Mouse (Mus musculus): ENCODE measurements at regions not wholly inside any gene's neighbourhood (a gene's known extent, or its start where the extent isn't known, plus 50 kb on each side); places are given as distances from the start of the nearest gene placed in this dataset.

- Histone ChIP-seq H3K9me3 (ENCODE audit: low read length) (peaks cover 7% of the 10 kb centered on the region; the same call in 1 of the 2 replicates), H3K27me3 (ENCODE audit: insufficient read depth, low read length) (no peaks in the 10 kb centered on the region; the same call in 1 of the 2 replicates), H3K4me3 (ENCODE audit: low read depth, low read length) (no peak overlapping the region), H3K4me1 (ENCODE audit: insufficient read depth) (no peaks in the 10 kb centered on the region), H3K9ac (replicated peaks) (no peak overlapping the region), H3K36me3 (replicated peaks; ENCODE audit: insufficient read depth, low read length) (no peaks in the 10 kb centered on the region), H3K4me2 (ENCODE audit: low read depth, low read length) (no peak overlapping the region), H3K27ac (ENCODE audit: low read depth) (no peak overlapping the region)
- WGBS (ENCODE audit: insufficient replicate concordance) = 74% methylated on average over 3 of the region's 3 CpGs
- no peak for TF ChIP-seq CTCF (IDR thresholded peaks at IDR 0.05; ENCODE audit: low read depth)
- ATAC-seq (no peak), DNase-seq (no peak)
Observed at GRCm38 (mm10) chr9:50395543-50395942, 50.8 kb upstream of the Rpl10-ps3 start.

DNA sequence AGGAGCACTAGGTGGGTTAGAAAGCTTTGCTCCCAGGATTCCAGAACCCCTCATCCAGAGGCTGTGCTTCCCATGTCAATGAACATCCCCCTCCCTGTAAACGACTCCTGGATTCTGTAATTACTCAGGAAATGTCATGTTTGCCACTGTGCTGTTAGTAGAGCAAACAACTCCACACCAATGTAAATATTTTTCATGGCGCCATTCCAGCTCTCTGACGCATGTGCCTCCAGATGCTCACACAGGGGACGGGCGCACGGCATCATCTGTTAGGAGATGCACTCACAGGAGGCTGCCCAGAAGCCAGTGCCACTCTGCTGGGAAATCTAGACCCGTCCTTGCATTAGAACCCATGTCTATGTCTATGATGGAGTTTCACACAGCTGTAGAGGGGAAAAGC is 51.3 kb upstream of the Rpl10-ps3 start:
- Histone ChIP-seq H3K4me1 (ENCODE audit: insufficient read depth) (no peaks in the 10 kb centered on the region), H3K36me3 (replicated peaks; ENCODE audit: insufficient read depth, low read length) (no peaks in the 10 kb centered on the region), H3K9me3 (ENCODE audit: low read length) (peaks cover 7% of the 10 kb centered on the region; the same call in 1 of the 2 replicates), H3K9ac (replicated peaks) (no peak overlapping the region), H3K4me2 (ENCODE audit: low read depth, low read length) (no peak overlapping the region), H3K4me3 (ENCODE audit: low read depth, low read length) (no peak overlapping the region), H3K27ac (ENCODE audit: low read depth) (no peak overlapping the region), H3K27me3 (ENCODE audit: insufficient read depth, low read length) (no peaks in the 10 kb centered on the region; the same call in 1 of the 2 replicates)
- ATAC-seq (peak; percentile 64), DNase-seq (peak; percentile 61)
- 53% methylated on average over 7 of the region's 7 CpGs for WGBS (ENCODE audit: insufficient replicate concordance)
- TF ChIP-seq CTCF (IDR thresholded peaks at IDR 0.05; ENCODE audit: low read depth) = no peak
- TF ChIP-seq EP300 (IDR thresholded peaks at IDR 0.05; ENCODE audit: low read depth) = no peak

DNA sequence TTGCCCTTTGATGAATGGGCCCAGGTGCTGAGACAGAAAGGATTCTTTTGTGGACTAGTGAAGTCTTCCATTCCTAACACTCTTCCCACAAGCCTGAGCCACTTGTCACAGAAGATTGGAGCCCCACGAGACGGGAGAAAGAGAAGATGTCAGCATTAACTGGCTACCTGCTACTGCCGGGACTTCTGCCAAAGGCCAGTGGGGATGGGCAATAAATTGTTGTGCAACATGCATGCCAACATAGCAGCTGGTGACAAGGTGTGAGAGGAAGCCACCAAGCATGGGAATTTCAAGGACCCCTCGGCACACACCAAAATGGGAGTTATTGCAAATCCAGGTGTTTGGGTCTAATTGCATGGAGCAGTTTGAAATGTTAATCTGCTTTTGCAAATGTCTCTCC is 63.6 kb upstream of the Rpl10-ps3 start:
- no peak overlapping the region for H3K4me2 ChIP-seq (ENCODE audit: low read depth, low read length)
- no peak for TF ChIP-seq CTCF (IDR thresholded peaks at IDR 0.05; ENCODE audit: low read depth)
- no peak overlapping the region for H3K4me3 ChIP-seq (ENCODE audit: low read depth, low read length)
- no peaks in the 10 kb centered on the region for H3K4me1 ChIP-seq (ENCODE audit: insufficient read depth)
- no peaks in the 10 kb centered on the region for H3K9me3 ChIP-seq (ENCODE audit: low read length)
- WGBS (ENCODE audit: insufficient replicate concordance) = 67% methylated on average over 4 of the region's 4 CpGs
- no peak for DNase-seq
- ATAC-seq = no peak
- H3K27ac ChIP-seq (ENCODE audit: low read depth) = no peak overlapping the region
- no peak overlapping the region for H3K9ac ChIP-seq (replicated peaks)
- H3K36me3 ChIP-seq (replicated peaks; ENCODE audit: insufficient read depth, low read length) = no peaks in the 10 kb centered on the region
- H3K27me3 ChIP-seq (ENCODE audit: insufficient read depth, low read length) = 0 out of 2 replicates have a peak, but pooled peaks cover 2% of the 10 kb centered on the region

DNA sequence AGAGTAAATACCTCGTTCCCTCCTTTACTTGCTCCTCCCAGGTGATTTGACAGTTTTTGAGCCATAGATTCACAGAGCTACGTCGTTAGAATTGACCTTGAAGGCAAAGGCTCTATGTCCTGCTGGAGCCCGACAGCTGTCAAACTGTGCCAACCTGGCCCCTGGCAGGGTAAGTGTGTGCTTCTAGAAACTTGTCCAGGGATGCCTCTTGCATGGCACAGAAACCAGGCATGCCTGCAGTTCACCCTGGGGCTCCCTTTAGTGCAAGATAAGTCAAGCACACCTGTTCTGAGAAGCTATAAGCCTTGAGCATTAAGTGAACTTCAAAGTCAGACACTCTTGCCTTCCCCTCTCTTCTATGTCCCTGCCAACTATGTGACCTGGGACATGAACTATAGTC is 64.1 kb upstream of the Rpl10-ps3 start:
- DNase-seq = no peak
- ATAC-seq = no peak
- H3K4me2 ChIP-seq (ENCODE audit: low read depth, low read length) = no peak overlapping the region
- no peaks in the 10 kb centered on the region for H3K9me3 ChIP-seq (ENCODE audit: low read length)
- no peak overlapping the region for H3K27ac ChIP-seq (ENCODE audit: low read depth)
- no peaks in the 10 kb centered on the region for H3K4me1 ChIP-seq (ENCODE audit: insufficient read depth)
- H3K4me3 ChIP-seq (ENCODE audit: low read depth, low read length) = no peak overlapping the region
- 0 out of 2 replicates have a peak, but pooled peaks cover 2% of the 10 kb centered on the region for H3K27me3 ChIP-seq (ENCODE audit: insufficient read depth, low read length)
- H3K36me3 ChIP-seq (replicated peaks; ENCODE audit: insufficient read depth, low read length) = no peaks in the 10 kb centered on the region
- 70% methylated on average over 4 of the region's 4 CpGs for WGBS (ENCODE audit: insufficient replicate concordance)
- TF ChIP-seq CTCF (IDR thresholded peaks at IDR 0.05; ENCODE audit: low read depth) (no peak), EP300 (IDR thresholded peaks at IDR 0.05; ENCODE audit: low read depth) (no peak)
- no peak overlapping the region for H3K9ac ChIP-seq (replicated peaks)

DNA sequence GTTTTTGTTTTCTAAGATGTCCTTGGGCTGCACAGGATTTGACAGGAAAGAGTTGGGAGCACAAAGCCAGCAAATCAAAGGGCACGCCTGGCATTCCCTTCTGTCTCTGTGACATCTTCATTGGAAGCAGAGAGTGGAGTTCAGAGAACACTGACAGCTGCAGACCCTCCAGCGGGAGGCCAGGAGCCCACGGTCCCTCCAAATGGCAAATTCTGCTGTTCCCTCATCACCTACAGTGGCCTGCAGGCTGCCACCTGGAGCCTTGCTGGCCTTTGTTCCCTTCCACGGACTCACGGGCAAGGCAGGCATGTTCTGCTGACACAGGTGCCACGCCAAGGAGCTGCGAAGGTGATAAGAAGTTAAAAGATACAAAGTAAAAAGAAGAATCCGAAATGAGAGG is 68.2 kb upstream of the Rpl10-ps3 start:
- no peaks in the 10 kb centered on the region for H3K36me3 ChIP-seq (replicated peaks; ENCODE audit: insufficient read depth, low read length)
- no peak overlapping the region for H3K4me2 ChIP-seq (ENCODE audit: low read depth, low read length)
- no peak overlapping the region for H3K9ac ChIP-seq (replicated peaks)
- WGBS (ENCODE audit: insufficient replicate concordance) = 76% methylated on average over 8 of the region's 8 CpGs
- no peak for ATAC-seq
- no peaks in the 10 kb centered on the region for H3K9me3 ChIP-seq (ENCODE audit: low read length)
- no peak overlapping the region for H3K4me3 ChIP-seq (ENCODE audit: low read depth, low read length)
- H3K4me1 ChIP-seq (ENCODE audit: insufficient read depth) = no peaks in the 10 kb centered on the region
- 0 out of 2 replicates have a peak, but pooled peaks cover 2% of the 10 kb centered on the region for H3K27me3 ChIP-seq (ENCODE audit: insufficient read depth, low read length)
- H3K27ac ChIP-seq (ENCODE audit: low read depth) = no peak overlapping the region
- TF ChIP-seq CTCF (IDR thresholded peaks at IDR 0.05; ENCODE audit: low read depth) = no peak
- no peak for DNase-seq

- Histone ChIP-seq H3K4me1 (ENCODE audit: insufficient read depth) (no peaks in the 10 kb centered on the region), H3K4me3 (ENCODE audit: low read depth, low read length) (no peak overlapping the region), H3K27me3 (ENCODE audit: insufficient read depth, low read length) (no peaks in the 10 kb centered on the region), H3K9ac (replicated peaks) (no peak overlapping the region), H3K27ac (ENCODE audit: low read depth) (no peak overlapping the region), H3K9me3 (ENCODE audit: low read length) (no peaks in the 10 kb centered on the region), H3K36me3 (replicated peaks; ENCODE audit: insufficient read depth, low read length) (no peaks in the 10 kb centered on the region), H3K4me2 (ENCODE audit: low read depth, low read length) (no peak overlapping the region)
- WGBS (ENCODE audit: insufficient replicate concordance) = 74% methylated on average over 9 of the region's 9 CpGs
- TF ChIP-seq CTCF (IDR thresholded peaks at IDR 0.05; ENCODE audit: low read depth) (no peak), EP300 (IDR thresholded peaks at IDR 0.05; ENCODE audit: low read depth) (no peak)
- no peak for ATAC-seq
- no peak for DNase-seq
Observed at GRCm38 (mm10) chr9:50413514-50414335, 69.0 kb upstream of the Rpl10-ps3 start.
